Mouse (Mus musculus): ENCODE measurements around the gene Atp8b4. TPM values are rescaled to one million over a fixed set of nuclear protein-coding genes. Genes with fewer than 3 reads are reported as not detected.

Atp8b4 gene
- total RNA-seq, 2 experiments from 2014 or later = not detected

- Histone ChIP-seq H3K27ac (no peak overlapping the region), H3K4me3 (no peak overlapping the region)
- no peak for DNase-seq (ENCODE audit: low spot score in 2 of 2)
- TF ChIP-seq CTCF (conservative IDR thresholded peaks at IDR 0.05) = no peak
These were observed 55.4 kb downstream of the Atp8b4 start for GRCm38 (mm10) chr2:126445039-126445438.

- DNase-seq (ENCODE audit: low spot score in 2 of 2) = no peak
- no peak for TF ChIP-seq CTCF (conservative IDR thresholded peaks at IDR 0.05)
- H3K4me3 ChIP-seq = no peak overlapping the region
These were observed 58.9 kb downstream of the Atp8b4 start for GRCm38 (mm10) chr2:126441586-126441985.

DNA sequence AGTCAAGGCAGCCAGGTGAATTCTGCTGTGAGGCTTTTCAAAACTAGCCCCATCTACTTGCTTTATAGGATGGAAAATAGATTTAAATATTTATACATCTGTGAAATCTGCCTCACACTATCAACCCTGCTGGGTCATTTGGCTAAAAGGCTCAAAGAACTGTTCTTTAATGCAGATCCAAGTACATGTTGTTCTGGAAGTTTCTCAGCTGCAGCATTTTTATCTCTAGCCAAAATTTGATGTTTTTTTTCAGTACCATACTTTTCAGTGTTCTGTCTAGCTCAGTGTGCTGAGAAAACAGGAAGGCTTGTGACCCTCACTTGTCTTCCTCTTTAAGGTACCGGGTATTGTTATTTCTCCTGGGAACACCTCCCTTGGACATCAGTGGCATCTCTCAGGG, 65.8 kb downstream of the Atp8b4 start:
- Histone ChIP-seq H3K4me3 (no peak overlapping the region), H3K27ac (no peak overlapping the region)
- TF ChIP-seq CTCF (conservative IDR thresholded peaks at IDR 0.05) = no peak
- DNase-seq (ENCODE audit: low spot score in 2 of 2) = no peak

More at GRCm38 (mm10) chr2:126441586-126441985, 58.9 kb downstream of the Atp8b4 start:
- H3K27ac ChIP-seq = no peak overlapping the region

- TF ChIP-seq CTCF (conservative IDR thresholded peaks at IDR 0.05) = no peak
These were observed 66.2 kb downstream of the Atp8b4 start for GRCm38 (mm10) chr2:126434305-126434704.

GRCm38 (mm10) chr2:126432481-126433066, 67.9 kb downstream of the Atp8b4 start:
- no peak overlapping the region for H3K4me3 ChIP-seq
- TF ChIP-seq CTCF (conservative IDR thresholded peaks at IDR 0.05) = no peak
- DNase-seq (ENCODE audit: low spot score in 2 of 2) = no peak
- no peak overlapping the region for H3K27ac ChIP-seq

More at GRCm38 (mm10) chr2:126434305-126434704, 66.2 kb downstream of the Atp8b4 start:
- DNase-seq (ENCODE audit: low spot score in 2 of 2) = no peak
- H3K4me3 ChIP-seq = no peak overlapping the region
- H3K27ac ChIP-seq = no peak overlapping the region

- TF ChIP-seq CTCF (conservative IDR thresholded peaks at IDR 0.05) = peak; percentile 89
- DNase-seq (ENCODE audit: low spot score in 2 of 2) = peak; percentile 43 to 64
- Histone ChIP-seq H3K4me3 (no peak overlapping the region), H3K27ac (no peak overlapping the region)
These were observed 71.2 kb downstream of the Atp8b4 start for GRCm38 (mm10) chr2:126429282-126429681.

GRCm38 (mm10) chr2:126425223-126425622, 75.3 kb downstream of the Atp8b4 start:
- no peak for TF ChIP-seq CTCF (conservative IDR thresholded peaks at IDR 0.05)
- no peak overlapping the region for H3K27ac ChIP-seq
- no peak overlapping the region for H3K4me3 ChIP-seq
- DNase-seq (ENCODE audit: low spot score in 2 of 2) = no peak

- H3K4me3 ChIP-seq = no peak overlapping the region
- no peak for TF ChIP-seq CTCF (conservative IDR thresholded peaks at IDR 0.05)
- no peak for DNase-seq (ENCODE audit: low spot score in 2 of 2)
These were observed 75.8 kb downstream of the Atp8b4 start for GRCm38 (mm10) chr2:126424714-126425113.

GRCm38 (mm10) chr2:126420901-126421300, 79.6 kb downstream of the Atp8b4 start:
- Histone ChIP-seq H3K27ac (no peak overlapping the region), H3K4me3 (no peak overlapping the region)
- DNase-seq (ENCODE audit: low spot score in 2 of 2) = no peak
- TF ChIP-seq CTCF (conservative IDR thresholded peaks at IDR 0.05) = no peak

More at GRCm38 (mm10) chr2:126424714-126425113, 75.8 kb downstream of the Atp8b4 start:
- H3K27ac ChIP-seq = no peak overlapping the region

DNA sequence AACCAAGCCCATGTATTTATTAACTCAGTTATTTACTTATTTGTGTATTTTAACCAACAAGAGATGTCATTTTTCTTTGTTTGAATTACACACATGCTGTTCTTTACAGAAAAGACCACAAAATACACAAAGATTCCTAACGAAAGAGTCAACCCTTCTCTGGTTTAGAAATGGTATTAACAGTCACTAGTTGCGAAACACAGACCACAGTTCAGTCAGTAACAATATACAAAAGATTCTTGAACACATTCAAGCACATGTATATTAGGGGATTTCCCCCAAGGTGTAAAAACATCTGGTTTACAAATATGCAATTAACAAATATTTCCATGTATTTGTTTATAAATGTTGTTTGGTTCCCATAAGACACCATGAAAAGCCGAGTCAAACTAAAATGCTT, 81.6 kb downstream of the Atp8b4 start:
- Histone ChIP-seq H3K4me3 (no peak overlapping the region), H3K27ac (no peak overlapping the region)
- TF ChIP-seq CTCF (conservative IDR thresholded peaks at IDR 0.05) = no peak
- DNase-seq (ENCODE audit: low spot score in 2 of 2) = no peak

DNA sequence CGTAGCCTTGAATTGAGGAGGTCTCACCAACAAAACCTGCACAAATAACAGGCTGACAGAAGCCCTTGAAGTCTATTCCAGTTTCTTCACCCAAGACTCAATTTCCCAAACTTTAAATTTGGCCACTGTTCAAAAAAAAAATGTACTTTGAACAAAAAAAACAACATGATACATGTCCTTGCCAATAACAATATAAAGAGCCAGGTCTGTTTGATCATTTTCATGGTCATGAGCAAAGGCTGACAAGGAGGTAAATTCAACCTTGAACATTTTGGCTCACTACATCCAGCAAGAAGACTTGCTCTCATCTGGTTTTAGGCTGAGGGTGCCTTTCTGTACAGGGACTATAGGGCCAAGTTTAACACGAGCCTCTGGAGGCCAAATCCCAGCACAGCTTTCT, 83.7 kb downstream of the Atp8b4 start:
- DNase-seq (ENCODE audit: low spot score in 2 of 2) = no peak
- H3K27ac ChIP-seq = no peak overlapping the region
- H3K4me3 ChIP-seq = no peak overlapping the region
- TF ChIP-seq CTCF (conservative IDR thresholded peaks at IDR 0.05) = no peak

DNA sequence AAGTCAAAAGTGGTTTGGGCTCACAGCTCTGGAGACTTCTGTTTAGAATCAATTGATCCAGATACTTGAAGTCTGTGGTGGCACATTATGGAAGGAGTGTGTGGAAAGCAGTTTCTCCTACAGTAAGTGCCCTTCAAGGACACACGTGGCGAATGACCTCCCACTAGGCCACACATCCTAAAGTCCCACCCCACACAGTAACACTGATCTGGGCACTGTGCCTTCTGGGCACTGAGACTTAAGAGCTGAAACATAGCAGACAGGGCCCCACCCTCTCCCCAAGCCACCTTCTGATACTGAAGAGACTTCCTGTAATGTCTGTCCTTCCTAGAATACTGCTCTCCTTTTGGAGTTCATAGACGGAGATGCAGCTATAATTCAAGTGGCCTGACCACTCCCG, 84.5 kb downstream of the Atp8b4 start:
- Histone ChIP-seq H3K27ac (no peak overlapping the region), H3K4me3 (no peak overlapping the region)
- TF ChIP-seq CTCF (conservative IDR thresholded peaks at IDR 0.05) = no peak
- no peak for DNase-seq (ENCODE audit: low spot score in 2 of 2)

GRCm38 (mm10) chr2:126412759-126413158, 87.7 kb downstream of the Atp8b4 start:
- TF ChIP-seq CTCF (conservative IDR thresholded peaks at IDR 0.05) = no peak
- DNase-seq (ENCODE audit: low spot score in 2 of 2) = no peak
- H3K27ac ChIP-seq = no peak overlapping the region

DNA sequence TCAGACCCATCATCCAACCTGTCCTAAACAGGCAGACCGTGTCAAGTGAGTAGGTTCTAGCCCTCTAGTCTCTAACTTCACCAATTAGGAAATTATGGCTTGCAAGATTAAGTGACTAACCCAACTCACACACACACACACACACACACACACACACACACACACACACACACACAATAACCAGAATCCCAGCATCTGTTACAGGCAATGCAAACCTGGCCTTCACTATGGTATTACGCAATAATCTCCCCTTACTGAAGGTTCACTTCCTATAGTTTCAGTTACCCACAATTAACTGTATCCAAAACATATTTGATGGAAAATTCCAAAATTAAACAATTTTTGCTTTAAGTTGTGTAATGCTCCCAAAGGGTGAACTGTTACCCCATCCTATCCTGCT, 101.0 kb downstream of the Atp8b4 start:
- TF ChIP-seq CTCF (conservative IDR thresholded peaks at IDR 0.05) = no peak

More at GRCm38 (mm10) chr2:126412759-126413158, 87.7 kb downstream of the Atp8b4 start:
- no peak overlapping the region for H3K4me3 ChIP-seq

More for the DNA sequence above, 101.0 kb downstream of the Atp8b4 start:
- no peak for DNase-seq (ENCODE audit: low spot score in 2 of 2)
- H3K27ac ChIP-seq = no peak overlapping the region
- H3K4me3 ChIP-seq = no peak overlapping the region
